Mouse (Mus musculus) kidney, postnatal 14 days (tissue): ENCODE results near the gene Mast4.

Experiments used
- DNase-seq: peaks from one replicate; pipeline ENCODE4 v3.0.0; 2022; ENCODE audit warnings: mixed read lengths

Gene Mast4

GRCm38 (mm10) chr13:102880381-102881076, 453.8 kb downstream of the Mast4 start:
- DNase-seq = no peak

- no peak for DNase-seq
Observed at GRCm38 (mm10) chr13:102878631-102879030, 455.7 kb downstream of the Mast4 start.

- DNase-seq = no peak
Observed at GRCm38 (mm10) chr13:102877766-102878325, 456.5 kb downstream of the Mast4 start.

- DNase-seq = no peak
Observed at GRCm38 (mm10) chr13:102877154-102877553, 457.1 kb downstream of the Mast4 start.

- no peak for DNase-seq
Observed at GRCm38 (mm10) chr13:102875520-102875919, 458.8 kb downstream of the Mast4 start.

GRCm38 (mm10) chr13:102875144-102875476, 459.2 kb downstream of the Mast4 start:
- DNase-seq = no peak

- no peak for DNase-seq
Observed at GRCm38 (mm10) chr13:102874465-102875143, 459.7 kb downstream of the Mast4 start.

GRCm38 (mm10) chr13:102873412-102874016, 460.8 kb downstream of the Mast4 start:
- DNase-seq = no peak

GRCm38 (mm10) chr13:102871380-102872104, 462.8 kb downstream of the Mast4 start:
- no peak for DNase-seq

GRCm38 (mm10) chr13:102869541-102869940, 464.8 kb downstream of the Mast4 start:
- no peak for DNase-seq

GRCm38 (mm10) chr13:102866816-102867215, 467.5 kb downstream of the Mast4 start:
- DNase-seq = no peak

- peak; percentile 52 for DNase-seq
Observed at GRCm38 (mm10) chr13:102865971-102866724, 468.1 kb downstream of the Mast4 start.

- no peak for DNase-seq
Observed at GRCm38 (mm10) chr13:102865494-102865893, 468.8 kb downstream of the Mast4 start.

- no peak for DNase-seq
Observed at GRCm38 (mm10) chr13:102864840-102865239, 469.5 kb downstream of the Mast4 start.

GRCm38 (mm10) chr13:102864079-102864478, 470.2 kb downstream of the Mast4 start:
- no peak for DNase-seq

GRCm38 (mm10) chr13:102862981-102863380, 471.3 kb downstream of the Mast4 start:
- no peak for DNase-seq

GRCm38 (mm10) chr13:102862397-102862796, 471.9 kb downstream of the Mast4 start:
- no peak for DNase-seq

GRCm38 (mm10) chr13:102860733-102861132, 473.6 kb downstream of the Mast4 start:
- no peak for DNase-seq

- DNase-seq = no peak
Observed at GRCm38 (mm10) chr13:102860135-102860534, 474.2 kb downstream of the Mast4 start.

- no peak for DNase-seq
Observed at GRCm38 (mm10) chr13:102857539-102857838, 476.8 kb downstream of the Mast4 start.

- no peak for DNase-seq
Observed at GRCm38 (mm10) chr13:102856821-102857538, 477.3 kb downstream of the Mast4 start.

GRCm38 (mm10) chr13:102852865-102853264, 481.4 kb downstream of the Mast4 start:
- DNase-seq = peak; percentile 39
